Mouse (Mus musculus) forebrain, embryonic 15.5 days (tissue): Measurements from ENCODE around the gene Cldn16. TPM values are rescaled to one million over a fixed set of nuclear protein-coding genes. Genes with fewer than 3 reads are reported as not detected.
A peak's percentile ranks its signal among the peaks of the same experiment; 100 is the strongest.

Experiments
- ATAC-seq: fragments of 200-750 bp; cut with Nextera tagmentation; replicated peaks from 2 replicates; pipeline ENCODE4 v1.8.0; 2017; ENCODE audit warnings: mild to moderate bottlenecking, moderate TSS enrichment, moderate library complexity
- H3K27ac ChIP-seq: fragments of 300-500 bp; sonication (generic); replicated peaks from 2 replicates; pipeline ENCODE4 v1.5.1; 2015; ENCODE audit warnings: mild to moderate bottlenecking, inconsistent platforms
- H3K27me3 ChIP-seq: fragments of 300-500 bp; sonication (generic); 2 replicates; pipeline ENCODE4 v1.6.1; 2015; ENCODE audit warnings: inconsistent platforms
- H3K36me3 ChIP-seq: fragments of 300-500 bp; sonication (generic); 2 replicates; pipeline ENCODE4 v1.6.1; 2015; ENCODE audit warnings: mild to moderate bottlenecking, inconsistent platforms
- H3K4me1 ChIP-seq: fragments of 300-500 bp; sonication (generic); 2 replicates; pipeline ENCODE4 v1.6.1; 2015; ENCODE audit warnings: inconsistent platforms
- H3K4me2 ChIP-seq: fragments of 300-500 bp; sonication (generic); replicated peaks from 2 replicates; pipeline ENCODE4 v1.6.1; 2015; ENCODE audit warnings: mild to moderate bottlenecking, inconsistent platforms
- H3K4me3 ChIP-seq: fragments of 300-500 bp; sonication (generic); 2 replicates; pipeline ENCODE4 v1.5.1; 2015; ENCODE audit warnings: mild to moderate bottlenecking, inconsistent platforms
- H3K9ac ChIP-seq: fragments of 300-500 bp; sonication (generic); replicated peaks from 2 replicates; pipeline ENCODE4 v1.6.1; 2015; ENCODE audit warnings: mild to moderate bottlenecking, inconsistent platforms
- H3K9me3 ChIP-seq: fragments of 300-500 bp; sonication (generic); 2 replicates; pipeline ENCODE4 v1.6.1; 2016; ENCODE audit warnings: inconsistent platforms
- WGBS: fragments of 180-500 bp; shearing (Covaris S2); methylation state at CpG from one replicate; pipeline ENCODE4 v1.1.7; 2015; ENCODE audit warnings: mixed read lengths; 5-methylcytosine and 5-hydroxymethylcytosine counted together
- polyA plus RNA-seq: library from polyadenylated mRNA; unstranded; fragments of >200 nt; fragmentation: Nextera tagmentation; extraction: Ambion mirVana; gene quantifications from 2 replicates; pipeline ENCODE4 v1.2.1, GENCODE M21; 2015

Cldn16 gene
- polyA plus RNA-seq = not detected in 2 replicates

GRCm38 (mm10) chr16:26462835-26463234 lies at the start of gene Cldn16:
Cldn16 (plus strand) TSS chr16:26463135.
- Histone ChIP-seq H3K36me3 (no peaks in the 10 kb centered on the region), H3K4me2 (no peak within 1 kb of the TSS), H3K27ac (no peak within 1 kb of the TSS), H3K4me3 (no peak within 1 kb of the TSS), H3K9me3 (no peaks in the 10 kb centered on the region), H3K4me1 (no peaks in the 10 kb centered on the region), H3K27me3 (no peaks in the 10 kb centered on the region), H3K9ac (no peak within 1 kb of the TSS)
- ATAC-seq = no peak
- 79% methylated on average over 7 of the region's 7 CpGs for WGBS

GRCm38 (mm10) chr16:26418616-26419015 lies 44.3 kb upstream of the Cldn16 start:
- Histone ChIP-seq H3K9me3 (no peaks in the 10 kb centered on the region), H3K9ac (no peak overlapping the region), H3K27me3 (no peaks in the 10 kb centered on the region), H3K36me3 (no peaks in the 10 kb centered on the region), H3K4me1 (no peaks in the 10 kb centered on the region), H3K4me2 (no peak overlapping the region), H3K27ac (no peak overlapping the region), H3K4me3 (no peak overlapping the region)
- ATAC-seq = no peak
- 86% methylated on average over 3 of the region's 3 CpGs for WGBS

GRCm38 (mm10) chr16:26422078-26422477 lies 40.9 kb upstream of the Cldn16 start:
- Histone ChIP-seq H3K4me3 (no peak overlapping the region), H3K4me2 (no peak overlapping the region), H3K27ac (no peak overlapping the region), H3K27me3 (no peaks in the 10 kb centered on the region), H3K36me3 (no peaks in the 10 kb centered on the region), H3K4me1 (no peaks in the 10 kb centered on the region), H3K9me3 (no peaks in the 10 kb centered on the region), H3K9ac (no peak overlapping the region)
- 93% methylated on average over 4 of the region's 4 CpGs for WGBS
- ATAC-seq = no peak

GRCm38 (mm10) chr16:26430246-26430645 lies 32.7 kb upstream of the Cldn16 start:
- Histone ChIP-seq H3K4me1 (no peaks in the 10 kb centered on the region), H3K4me3 (no peak overlapping the region), H3K4me2 (no peak overlapping the region), H3K27ac (no peak overlapping the region), H3K27me3 (no peaks in the 10 kb centered on the region), H3K9me3 (no peaks in the 10 kb centered on the region), H3K9ac (no peak overlapping the region), H3K36me3 (no peaks in the 10 kb centered on the region)
- WGBS = 87% methylated on average over 3 of the region's 3 CpGs
- ATAC-seq = no peak

- Histone ChIP-seq H3K4me2 (no peak overlapping the region), H3K9me3 (no peaks in the 10 kb centered on the region), H3K9ac (no peak overlapping the region), H3K27ac (no peak overlapping the region), H3K27me3 (no peaks in the 10 kb centered on the region), H3K36me3 (no peaks in the 10 kb centered on the region), H3K4me1 (no peaks in the 10 kb centered on the region), H3K4me3 (no peak overlapping the region)
- no peak for ATAC-seq
- WGBS = 19% methylated on average over 2 of the region's 2 CpGs
Observed at GRCm38 (mm10) chr16:26433486-26433885, 29.4 kb upstream of the Cldn16 start.

GRCm38 (mm10) chr16:26440031-26440430 lies 22.9 kb upstream of the Cldn16 start:
- no peaks in the 10 kb centered on the region for H3K4me1 ChIP-seq
- H3K9me3 ChIP-seq = no peaks in the 10 kb centered on the region
- H3K9ac ChIP-seq = no peak overlapping the region
- no peaks in the 10 kb centered on the region for H3K27me3 ChIP-seq
- ATAC-seq = no peak
- no peak overlapping the region for H3K4me3 ChIP-seq
- no peak overlapping the region for H3K4me2 ChIP-seq
- no peaks in the 10 kb centered on the region for H3K36me3 ChIP-seq
- WGBS = 89% methylated on average over 3 of the region's 3 CpGs
- no peak overlapping the region for H3K27ac ChIP-seq

- Histone ChIP-seq H3K4me2 (no peak overlapping the region), H3K9me3 (no peaks in the 10 kb centered on the region), H3K9ac (no peak overlapping the region), H3K4me1 (no peaks in the 10 kb centered on the region), H3K27me3 (no peaks in the 10 kb centered on the region), H3K4me3 (no peak overlapping the region), H3K36me3 (no peaks in the 10 kb centered on the region), H3K27ac (no peak overlapping the region)
- WGBS = 83% methylated on average over 3 of the region's 3 CpGs
- ATAC-seq = no peak
Observed at GRCm38 (mm10) chr16:26441156-26441555, 21.8 kb upstream of the Cldn16 start.

GRCm38 (mm10) chr16:26444843-26445242 lies 18.1 kb upstream of the Cldn16 start:
- ATAC-seq = no peak

GRCm38 (mm10) chr16:26447594-26447993 lies 15.3 kb upstream of the Cldn16 start:
- Histone ChIP-seq H3K4me1 (no peaks in the 10 kb centered on the region), H3K4me2 (no peak overlapping the region), H3K36me3 (no peaks in the 10 kb centered on the region), H3K9me3 (no peaks in the 10 kb centered on the region), H3K4me3 (no peak overlapping the region), H3K27ac (no peak overlapping the region), H3K27me3 (no peaks in the 10 kb centered on the region), H3K9ac (no peak overlapping the region)
- ATAC-seq = 0 out of 2 replicates have a peak, but pooled peaks have one; percentile 53
- WGBS = 71% methylated on average over 2 of the region's 2 CpGs

More at GRCm38 (mm10) chr16:26444843-26445242, 18.1 kb upstream of the Cldn16 start:
- Histone ChIP-seq H3K4me3 (no peak overlapping the region), H3K4me1 (no peaks in the 10 kb centered on the region), H3K27me3 (no peaks in the 10 kb centered on the region), H3K36me3 (no peaks in the 10 kb centered on the region), H3K27ac (no peak overlapping the region), H3K4me2 (no peak overlapping the region), H3K9me3 (no peaks in the 10 kb centered on the region), H3K9ac (no peak overlapping the region)

GRCm38 (mm10) chr16:26454163-26454562 lies 8.8 kb upstream of the Cldn16 start:
- ATAC-seq = no peak
- Histone ChIP-seq H3K9me3 (no peaks in the 10 kb centered on the region), H3K27me3 (no peaks in the 10 kb centered on the region), H3K9ac (no peak overlapping the region), H3K4me1 (no peaks in the 10 kb centered on the region), H3K4me3 (no peak overlapping the region), H3K36me3 (no peaks in the 10 kb centered on the region), H3K4me2 (no peak overlapping the region), H3K27ac (no peak overlapping the region)
- 86% methylated on average over 3 of the region's 3 CpGs for WGBS

- no peak overlapping the region for H3K27ac ChIP-seq
- ATAC-seq = no peak
- no peak overlapping the region for H3K4me2 ChIP-seq
- no peaks in the 10 kb centered on the region for H3K27me3 ChIP-seq
- no peak overlapping the region for H3K4me3 ChIP-seq
- H3K9ac ChIP-seq = no peak overlapping the region
- 93% methylated on average over 2 of the region's 2 CpGs for WGBS
- no peaks in the 10 kb centered on the region for H3K9me3 ChIP-seq
- no peaks in the 10 kb centered on the region for H3K4me1 ChIP-seq
- H3K36me3 ChIP-seq = no peaks in the 10 kb centered on the region
Observed at GRCm38 (mm10) chr16:26456182-26456581, 6.8 kb upstream of the Cldn16 start.

- Histone ChIP-seq H3K9ac (no peak overlapping the region), H3K27me3 (no peaks in the 10 kb centered on the region), H3K36me3 (no peaks in the 10 kb centered on the region), H3K27ac (no peak overlapping the region), H3K9me3 (no peaks in the 10 kb centered on the region), H3K4me2 (no peak overlapping the region), H3K4me1 (no peaks in the 10 kb centered on the region), H3K4me3 (no peak overlapping the region)
- no peak for ATAC-seq
- WGBS = 79% methylated on average over 4 of the region's 4 CpGs
Observed at GRCm38 (mm10) chr16:26466535-26466934, 3.6 kb downstream of the Cldn16 start.

GRCm38 (mm10) chr16:26471254-26471653 lies 8.3 kb downstream of the Cldn16 start:
- ATAC-seq = no peak
- no peaks in the 10 kb centered on the region for H3K36me3 ChIP-seq
- no peaks in the 10 kb centered on the region for H3K9me3 ChIP-seq
- H3K4me3 ChIP-seq = no peak overlapping the region
- no peaks in the 10 kb centered on the region for H3K27me3 ChIP-seq
- 51% methylated on average over 4 of the region's 4 CpGs for WGBS
- no peak overlapping the region for H3K4me2 ChIP-seq
- H3K27ac ChIP-seq = no peak overlapping the region
- H3K9ac ChIP-seq = no peak overlapping the region
- H3K4me1 ChIP-seq = no peaks in the 10 kb centered on the region
